Mouse (Mus musculus) lung, adult 2 months (tissue): ENCODE measurements around the gene Cdx2. TPM values are rescaled to one million over a fixed set of nuclear protein-coding genes. Genes with fewer than 3 reads are reported as not detected.
A peak's percentile ranks its signal among the peaks of the same experiment; 100 is the strongest.

Source experiments
- DNase-seq: peaks from one replicate; pipeline ENCODE4 v3.0.0; 2022
- H3K4me1 ChIP-seq: fragments of 200-500 bp; 2 replicates; pipeline ENCODE4 v1.6.1; 2011; ENCODE audit warnings: low read length; ENCODE audit not compliant: control insufficient read depth, insufficient read depth
- H3K4me3 ChIP-seq: fragments of 200-500 bp; replicated peaks from 2 replicates; pipeline ENCODE3; 2011; ENCODE audit warnings: low read depth, mild to moderate bottlenecking, control low read depth, low read length; ENCODE audit errors: extremely low read depth
- CTCF ChIP-seq: fragments of 200-500 bp; IDR thresholded peaks from 2 replicates; pipeline ENCODE4 v1.5.1; 2011; ENCODE audit warnings: mild to moderate bottlenecking, low read length, control low read depth; ENCODE audit not compliant: insufficient read depth
- POLR2A ChIP-seq: fragments of 200-500 bp; IDR thresholded peaks from 2 replicates; pipeline ENCODE4 v1.6.1; 2011; ENCODE audit warnings: low read depth, mild to moderate bottlenecking, control low read depth, low read length, borderline replicate concordance; ENCODE audit errors: extremely low read depth
- WGBS: fragments of 180-500 bp; shearing (Covaris S2); methylation state at CpG from one replicate; pipeline ENCODE4 v1.1.7; 2018; 5-methylcytosine and 5-hydroxymethylcytosine counted together
- polyA plus RNA-seq: library from polyadenylated mRNA; depleted of rRNA; stranded (reverse); fragments of >200 nt; gene quantifications from 2 replicates; pipeline ENCODE4 v1.2.3, GENCODE M21; 2012

Cdx2 gene
- polyA plus RNA-seq, 1 experiment, result not detected

DNA sequence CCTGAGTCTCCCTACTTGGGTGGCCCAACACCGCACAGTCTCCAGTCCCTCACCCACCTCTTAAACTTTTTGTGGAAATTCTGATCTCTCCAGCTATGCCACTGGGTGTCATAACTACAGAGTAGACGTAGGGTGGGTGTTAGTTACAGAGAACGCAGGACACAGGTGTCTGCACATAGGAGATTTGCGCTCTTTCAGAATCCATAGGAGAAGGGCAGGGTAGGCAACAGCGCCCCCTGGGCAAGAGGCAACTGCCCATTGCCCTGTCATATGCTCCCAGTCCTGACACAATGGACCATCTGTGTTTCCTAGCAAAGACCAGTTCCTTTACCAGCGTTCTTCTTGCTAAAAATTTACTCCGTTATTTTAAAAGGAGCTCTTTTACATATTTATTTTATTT, 10.9 kb upstream of the Cdx2 start:
- TF ChIP-seq CTCF (peak; percentile 56), POLR2A (no peak)
- 28% methylated on average over 7 of the region's 7 CpGs for WGBS
- DNase-seq, result no peak
- H3K4me1 ChIP-seq, result no peaks in the 10 kb centered on the region
- no peak overlapping the region for H3K4me3 ChIP-seq

DNA sequence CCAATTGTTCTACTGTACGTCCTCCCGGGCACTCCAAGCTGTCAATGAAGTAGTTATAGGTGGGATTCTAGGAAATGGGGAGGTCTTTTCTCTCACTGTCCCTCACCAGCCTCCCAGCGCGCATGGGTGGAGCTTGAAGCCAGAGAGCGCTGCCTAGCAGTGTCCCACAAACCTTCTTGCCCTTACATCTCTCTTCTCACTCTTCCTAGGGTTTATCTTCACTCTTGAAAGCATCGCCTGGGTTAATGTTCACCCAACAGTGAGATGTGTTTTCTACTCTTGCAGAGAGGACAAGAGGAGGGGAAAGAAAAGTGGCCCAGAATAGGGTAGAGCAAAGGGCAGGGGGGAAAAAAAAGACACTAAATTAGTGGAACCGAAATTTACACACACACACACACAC, 10.3 kb upstream of the Cdx2 start:
- no peak overlapping the region for H3K4me3 ChIP-seq
- TF ChIP-seq CTCF (no peak), POLR2A (no peak)
- H3K4me1 ChIP-seq, result no peaks in the 10 kb centered on the region
- DNase-seq, result no peak
- WGBS, result 11% methylated on average over 7 of the region's 7 CpGs

DNA sequence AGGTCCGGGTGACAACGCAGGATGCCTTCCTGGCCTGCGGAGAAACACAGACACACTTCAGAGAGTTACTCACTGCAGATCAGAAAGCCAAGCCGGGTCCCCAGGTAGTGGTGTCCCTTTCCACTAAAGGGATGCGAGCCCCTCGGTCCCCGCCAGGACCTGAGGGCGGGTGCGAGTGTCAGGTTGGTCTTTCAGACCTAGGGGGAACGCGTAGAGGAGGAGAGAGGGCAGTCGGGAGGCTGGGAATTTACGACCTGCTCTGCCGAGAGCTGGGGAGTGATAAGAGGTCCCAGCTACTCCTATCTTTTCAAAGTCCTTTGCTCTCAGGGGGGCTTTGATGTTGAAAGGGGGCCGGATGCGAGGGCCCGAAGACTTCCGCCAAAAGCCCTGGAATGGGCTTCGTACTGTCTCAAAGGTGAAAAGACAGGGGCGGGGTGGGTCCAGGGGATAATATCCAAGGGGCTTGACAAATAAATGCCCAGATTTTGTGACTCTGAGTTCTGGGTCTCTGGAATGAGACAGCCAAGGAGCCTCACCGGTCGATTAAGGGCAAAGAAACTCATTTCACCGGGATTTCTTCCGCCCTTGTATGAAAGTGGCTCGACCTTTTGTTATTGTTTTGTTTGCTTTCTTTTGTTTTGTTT, 8.5 kb upstream of the Cdx2 start:
- no peak overlapping the region for H3K4me3 ChIP-seq

DNA sequence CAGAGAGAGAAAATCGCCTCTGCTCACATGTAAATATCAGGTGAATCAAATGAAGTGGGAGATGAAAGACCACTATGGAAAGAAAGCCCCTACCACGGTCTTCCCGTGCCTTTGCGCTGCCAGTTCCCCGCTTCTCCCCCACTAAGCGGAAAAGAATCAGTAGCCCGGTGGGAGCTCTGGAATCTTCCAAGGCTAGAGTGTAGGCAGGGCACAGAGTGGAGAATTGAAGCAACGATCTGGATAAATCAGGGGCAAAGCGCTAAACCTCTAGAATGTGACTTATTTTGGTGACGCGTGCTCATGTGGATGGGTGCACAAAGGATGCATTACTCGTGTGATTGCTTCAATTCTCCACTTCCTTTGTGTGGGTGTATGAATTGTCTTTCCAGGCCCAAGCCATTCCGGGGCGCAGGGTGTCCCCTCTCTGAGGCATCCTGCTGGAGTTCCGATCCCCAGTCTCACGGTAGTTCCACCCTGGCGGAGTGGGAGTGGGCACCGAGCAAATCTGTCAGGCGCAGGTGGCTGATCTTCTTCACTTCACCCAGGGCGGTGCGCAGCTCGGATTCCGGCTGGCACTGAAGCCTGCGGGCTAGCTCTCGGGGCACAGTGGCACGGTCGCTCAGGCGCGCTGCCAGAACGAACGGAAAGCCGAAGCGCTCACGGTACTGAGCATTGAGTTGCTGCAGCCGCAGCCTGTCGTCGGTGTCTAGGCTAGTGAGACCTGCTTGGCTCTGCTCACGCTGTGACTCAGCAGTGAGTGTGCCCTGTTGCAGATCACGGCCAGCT, 7.8 kb upstream of the Cdx2 start:
- H3K4me3 ChIP-seq, result no peak overlapping the region
- DNase-seq, result no peak
- WGBS, result 1% methylated on average over 39 of the region's 39 CpGs
- TF ChIP-seq POLR2A, result no peak
- no peak for TF ChIP-seq CTCF
- H3K4me1 ChIP-seq, result no peaks in the 10 kb centered on the region

More for the DNA sequence above, 8.5 kb upstream of the Cdx2 start:
- 2% methylated on average over 25 of the region's 25 CpGs for WGBS
- no peak for DNase-seq
- TF ChIP-seq CTCF (no peak), POLR2A (no peak)
- no peaks in the 10 kb centered on the region for H3K4me1 ChIP-seq

DNA sequence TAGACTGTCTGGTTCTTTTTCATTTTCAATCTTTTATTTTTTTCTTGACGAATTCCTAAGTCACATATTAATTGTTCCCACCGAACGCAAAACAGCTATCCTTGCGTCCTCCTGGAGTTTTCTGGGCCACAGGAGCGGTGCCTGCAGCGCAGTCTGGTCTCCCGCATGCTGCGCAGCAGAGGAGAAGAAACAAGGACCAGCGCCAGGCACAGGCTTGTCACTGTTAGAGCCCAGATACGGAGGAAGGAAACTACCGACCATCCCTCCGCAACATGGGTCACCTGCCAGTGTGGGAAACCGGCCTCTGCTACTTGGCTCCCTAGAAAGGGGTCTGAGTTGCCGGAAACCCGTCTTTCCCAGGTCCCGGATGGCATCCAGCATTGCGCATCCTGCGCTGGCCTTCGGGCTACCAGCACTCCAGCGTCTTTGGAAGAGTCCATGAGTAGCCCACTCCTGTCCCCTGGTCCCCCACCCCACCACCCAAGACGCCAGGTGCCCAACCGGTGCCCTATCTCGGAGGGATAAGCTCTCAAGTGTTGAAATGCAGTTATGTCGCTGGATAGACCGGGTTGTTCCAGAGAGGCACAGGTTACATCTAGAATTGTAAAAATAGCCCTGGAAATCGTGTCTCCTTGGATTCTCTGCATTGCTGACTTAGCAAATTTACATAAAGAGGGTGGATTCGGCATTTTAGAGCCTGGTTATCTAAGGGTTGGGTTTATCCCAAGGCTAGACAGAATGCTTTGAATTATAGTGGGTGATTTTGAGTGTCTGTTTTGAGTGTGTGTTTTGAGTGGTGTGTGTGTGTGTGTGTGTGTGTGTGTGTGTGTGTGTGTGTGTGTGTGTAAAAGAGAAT, 6.0 kb upstream of the Cdx2 start:
- TF ChIP-seq CTCF, result no peak
- WGBS, result 5% methylated on average over 27 of the region's 27 CpGs
- no peak for DNase-seq
- Histone ChIP-seq H3K4me1 (no peaks in the 10 kb centered on the region), H3K4me3 (no peak overlapping the region)

DNA sequence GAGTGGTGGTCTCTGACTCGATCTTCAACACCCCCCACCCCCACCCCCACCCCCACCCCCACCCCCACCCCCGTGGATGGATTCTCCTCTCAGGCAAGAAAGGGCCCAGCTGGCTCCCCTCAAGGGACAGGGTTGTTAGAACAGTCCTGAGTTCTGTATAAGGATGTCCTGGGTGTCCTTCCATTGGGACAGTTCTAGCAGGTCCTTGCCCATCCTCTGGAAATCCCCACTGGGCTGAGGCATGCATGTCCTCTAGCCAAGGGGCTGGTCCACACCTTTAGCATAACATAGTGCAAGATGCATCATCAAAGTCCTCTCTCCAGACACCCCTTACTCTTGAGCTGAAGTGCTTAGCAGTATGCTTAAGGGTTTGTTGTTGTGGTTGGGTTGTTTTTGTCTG, 2.7 kb upstream of the Cdx2 start:
- Histone ChIP-seq H3K4me1 (no peaks in the 10 kb centered on the region), H3K4me3 (no peak overlapping the region)
- 0% methylated on average over 2 of the region's 2 CpGs for WGBS
- no peak for DNase-seq
- TF ChIP-seq CTCF (no peak), POLR2A (no peak)

DNA sequence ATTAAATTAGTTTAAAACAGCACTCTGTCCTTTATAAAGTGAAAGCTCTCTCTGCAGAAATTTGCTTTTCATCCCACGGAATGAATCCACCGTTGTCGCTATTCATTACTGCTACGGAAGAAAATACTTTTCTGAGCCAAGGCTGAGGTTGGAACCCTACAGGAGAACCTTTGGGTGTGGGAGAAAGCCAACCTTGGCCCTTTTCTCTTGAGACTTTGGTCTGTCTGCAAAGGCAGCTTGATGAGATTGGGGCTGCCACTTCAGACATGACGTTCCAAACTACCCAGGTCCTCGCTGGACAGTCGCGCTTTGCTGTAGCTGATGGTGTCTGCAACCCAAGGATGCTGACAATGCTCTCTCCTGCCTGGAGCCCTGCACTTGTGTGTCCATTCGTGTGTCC, 1.4 kb upstream of the Cdx2 start:
- Histone ChIP-seq H3K4me3 (no peak overlapping the region), H3K4me1 (no peaks in the 10 kb centered on the region)
- 10% methylated on average over 9 of the region's 9 CpGs for WGBS
- TF ChIP-seq CTCF (no peak), POLR2A (no peak)
- no peak for DNase-seq

DNA sequence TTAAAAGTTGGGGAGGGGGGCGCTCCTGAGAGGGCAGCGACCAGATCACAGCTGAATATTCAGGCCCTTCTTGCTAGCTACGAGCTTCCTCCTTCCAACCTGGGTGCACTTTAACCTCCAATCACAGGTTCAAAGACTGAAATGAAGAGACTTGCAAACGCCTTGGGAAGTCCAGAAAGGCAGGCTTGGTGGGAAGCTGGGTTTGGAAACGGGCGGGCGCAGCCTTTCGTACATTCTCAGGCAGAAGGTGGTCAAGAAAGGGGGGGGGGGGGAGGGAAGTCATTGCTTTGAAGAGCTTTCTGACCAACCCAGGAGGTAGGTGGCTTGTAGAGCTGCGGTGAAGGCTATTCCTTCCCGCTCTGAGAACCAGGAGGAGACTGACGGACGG, 322 bp upstream of the Cdx2 start:
- 5% methylated on average over 12 of the region's 12 CpGs for WGBS
- no peaks in the 10 kb centered on the region for H3K4me1 ChIP-seq
- no peak overlapping the region for H3K4me3 ChIP-seq
- no peak for DNase-seq
- TF ChIP-seq CTCF (no peak), POLR2A (no peak)

DNA sequence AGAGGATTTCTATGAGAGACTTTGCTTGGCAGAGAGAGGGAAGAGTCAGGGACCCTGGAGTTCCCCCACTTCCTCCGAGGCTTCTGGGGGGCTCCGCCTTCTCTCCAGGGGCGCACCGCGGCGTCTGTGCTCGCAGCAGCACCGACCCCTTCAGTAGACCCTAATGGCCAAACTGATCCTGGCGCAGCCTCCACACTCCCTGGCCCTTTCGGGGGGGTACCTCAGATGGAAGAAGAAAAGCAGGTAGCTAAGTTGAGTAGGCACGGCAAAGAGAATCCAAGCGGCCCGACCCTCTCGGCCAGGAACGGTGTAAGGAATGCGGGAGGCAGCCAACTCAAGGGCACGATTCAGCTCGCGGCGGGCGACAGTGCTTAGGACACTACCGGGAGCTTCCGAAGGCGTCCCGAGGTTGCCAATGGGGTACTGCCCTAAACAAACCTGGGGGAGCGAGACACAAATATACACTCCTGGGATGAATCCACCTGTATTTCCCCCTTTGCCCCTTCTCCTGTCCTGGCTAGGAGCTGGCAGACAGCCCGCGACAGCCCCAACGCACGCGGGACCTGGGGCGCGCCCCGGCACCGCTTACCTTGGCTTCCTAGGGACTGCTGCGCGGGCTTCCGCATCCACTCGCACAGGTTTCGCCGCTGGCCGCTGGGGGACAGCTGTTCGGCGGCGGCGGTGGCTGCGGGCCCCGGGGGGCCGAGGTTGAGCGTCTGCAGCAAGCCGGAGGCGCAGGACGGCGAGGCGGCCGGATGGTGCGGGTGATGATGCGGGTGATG, 1.0 kb downstream of the Cdx2 start:
- TF ChIP-seq CTCF (no peak), POLR2A (no peak)
- 2% methylated on average over 58 of the region's 58 CpGs for whole genome bisulfite sequencing
- no peak overlapping the region for H3K4me3 ChIP-seq

More for the DNA sequence above, 1.0 kb downstream of the Cdx2 start:
- no peaks in the 10 kb centered on the region for H3K4me1 ChIP-seq
- DNase-seq, result no peak
